Mouse (Mus musculus) limb, embryonic 14.5 days (tissue): ENCODE measurements at regions not wholly inside any gene's neighbourhood (a gene's known extent, or its start where the extent isn't known, plus 50 kb on each side); places are given as distances from the start of the nearest gene placed in this dataset.

Experiments
- ATAC-seq: fragments of 200-750 bp; cut with Nextera tagmentation; 2 replicates; pipeline ENCODE4 v1.8.0; 2017; ENCODE audit warnings: low read depth, moderate number of reproducible peaks, moderate TSS enrichment; ENCODE audit not compliant: low FRiP score
- DNase-seq: peaks from one replicate; pipeline ENCODE4 v3.0.0-alpha.2; 2015; ENCODE audit warnings: low spot score
- H3K27ac ChIP-seq: fragments of 300-500 bp; sonication (generic); replicated peaks from 2 replicates; pipeline ENCODE4 v1.5.1; 2014; ENCODE audit warnings: low read depth, mild to moderate bottlenecking, low read length, moderate library complexity, mixed read lengths
- H3K27me3 ChIP-seq: fragments of 300-500 bp; sonication (generic); 2 replicates; pipeline ENCODE4 v1.6.1; 2014; ENCODE audit warnings: low read length, mixed read lengths; ENCODE audit not compliant: control insufficient read depth, insufficient read depth
- H3K36me3 ChIP-seq: fragments of 300-500 bp; sonication (generic); 2 replicates; pipeline ENCODE4 v1.6.1; 2014; ENCODE audit warnings: mild to moderate bottlenecking, low read length, moderate library complexity, mixed read lengths; ENCODE audit not compliant: control insufficient read depth, insufficient read depth
- H3K4me1 ChIP-seq: fragments of 300-500 bp; sonication (generic); 2 replicates; pipeline ENCODE4 v1.6.1; 2014; ENCODE audit warnings: antibody characterized with exemption, low read length, mixed read lengths; ENCODE audit not compliant: control insufficient read depth, insufficient read depth
- H3K4me2 ChIP-seq: fragments of 300-500 bp; sonication (generic); replicated peaks from 2 replicates; pipeline ENCODE4 v1.6.1; 2014; ENCODE audit warnings: low read depth, mild to moderate bottlenecking, low read length, moderate library complexity; ENCODE audit not compliant: severe bottlenecking
- H3K4me3 ChIP-seq: fragments of 300-500 bp; sonication (generic); replicated peaks from 2 replicates; pipeline ENCODE4 v1.5.1; 2014; ENCODE audit warnings: low read length
- H3K9ac ChIP-seq: fragments of 300-500 bp; sonication (generic); 2 replicates; pipeline ENCODE4 v1.6.1; 2014; ENCODE audit warnings: mild to moderate bottlenecking, low read depth, low read length, moderate library complexity; ENCODE audit not compliant: severe bottlenecking
- H3K9me3 ChIP-seq: fragments of 300-500 bp; sonication (generic); 2 replicates; pipeline ENCODE4 v1.6.1; 2016; ENCODE audit warnings: low read length; ENCODE audit not compliant: control insufficient read depth
- POLR2A ChIP-seq: fragments of 200-500 bp; IDR thresholded peaks from 2 replicates; pipeline ENCODE4 v1.8.0; 2012; ENCODE audit warnings: inconsistent platforms, mild to moderate bottlenecking, moderate library complexity, borderline replicate concordance; ENCODE audit not compliant: insufficient read depth, insufficient read length; ENCODE audit errors: extremely low read depth
- WGBS: fragments of 180-500 bp; shearing (Covaris S2); extraction: QIAGEN DNeasy Blood & Tissue Kit; methylation state at CpG from one replicate; pipeline ENCODE4 v1.1.7; 2014; 5-methylcytosine and 5-hydroxymethylcytosine counted together

DNA sequence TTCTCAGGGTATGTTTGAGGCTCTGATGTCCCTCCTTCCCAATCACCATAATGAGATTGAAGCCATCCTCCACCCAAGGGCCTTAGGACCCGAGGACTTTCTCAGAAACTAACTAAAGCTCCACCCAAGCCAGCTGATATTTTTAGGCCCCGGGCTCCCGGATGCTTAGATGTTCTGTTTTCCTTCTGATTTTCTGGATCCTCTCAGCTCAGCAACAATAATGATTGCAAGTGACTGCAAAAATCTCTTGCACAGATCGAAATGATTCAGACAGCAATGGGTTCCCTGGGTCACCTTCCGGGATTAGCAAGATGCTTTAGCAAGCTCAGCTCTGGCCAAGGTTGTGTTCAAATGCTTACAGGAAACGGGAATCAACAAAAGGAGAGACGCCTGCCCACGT, 168.1 kb upstream of the Serp2 start:
- no peaks in the 10 kb centered on the region for H3K36me3 ChIP-seq

DNA sequence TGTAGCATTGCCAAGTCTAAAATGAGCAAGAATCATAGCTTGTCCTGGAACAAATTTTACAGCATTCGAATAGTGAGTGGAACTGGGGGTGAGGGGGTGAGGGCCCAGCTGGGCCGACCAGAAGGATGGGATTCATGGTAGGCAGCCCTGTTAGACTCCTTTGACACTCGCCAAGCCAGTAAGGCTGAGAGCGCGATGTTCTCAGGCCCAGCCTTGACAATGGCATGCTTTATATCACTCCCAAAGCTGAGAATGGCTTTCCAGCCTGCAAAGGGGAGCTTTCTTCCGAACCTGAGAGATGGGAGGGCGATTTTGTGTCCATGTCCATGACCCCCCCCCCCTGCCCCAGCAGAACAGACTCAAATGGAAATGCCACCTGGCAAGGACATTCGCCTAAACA, 167.7 kb upstream of the Serp2 start:
- Histone ChIP-seq H3K9me3 (no peaks in the 10 kb centered on the region), H3K4me2 (no peak overlapping the region), H3K4me3 (no peak overlapping the region), H3K27me3 (no peaks in the 10 kb centered on the region), H3K27ac (no peak overlapping the region), H3K4me1 (peaks cover 5% of the 10 kb centered on the region), H3K9ac (no peak overlapping the region), H3K36me3 (no peaks in the 10 kb centered on the region)
- 81% methylated on average over 8 of the region's 8 CpGs for WGBS
- DNase-seq = no peak
- TF ChIP-seq POLR2A = no peak
- no peak for ATAC-seq

More for the DNA sequence above, 168.1 kb upstream of the Serp2 start:
- no peak overlapping the region for H3K27ac ChIP-seq
- TF ChIP-seq POLR2A = no peak
- H3K4me2 ChIP-seq = no peak overlapping the region
- no peaks in the 10 kb centered on the region for H3K9me3 ChIP-seq
- H3K27me3 ChIP-seq = no peaks in the 10 kb centered on the region
- 80% methylated on average over 8 of the region's 8 CpGs for WGBS
- ATAC-seq (no peak), DNase-seq (no peak)
- peaks cover 5% of the 10 kb centered on the region for H3K4me1 ChIP-seq
- H3K9ac ChIP-seq = no peak overlapping the region
- no peak overlapping the region for H3K4me3 ChIP-seq

DNA sequence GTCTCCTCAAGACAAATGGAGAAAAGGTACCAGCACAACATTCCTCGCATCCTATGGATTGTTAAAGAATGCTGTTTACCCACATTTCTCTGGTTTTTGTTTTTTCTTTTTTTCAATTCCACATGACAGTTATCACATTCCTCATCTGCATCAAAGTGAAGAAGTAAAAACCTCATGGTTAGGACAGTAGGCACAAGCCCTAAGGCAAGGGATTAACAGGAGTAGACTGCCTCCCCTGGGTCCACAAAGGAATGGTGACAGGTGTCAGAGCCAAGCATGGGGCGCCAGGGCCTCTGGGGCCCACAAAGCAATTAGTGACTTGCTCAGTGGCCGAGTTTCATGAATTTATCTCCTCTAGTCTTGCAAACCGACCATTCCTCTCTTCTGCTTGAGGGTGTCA, 166.9 kb upstream of the Serp2 start:
- H3K9ac ChIP-seq = no peak overlapping the region
- no peak overlapping the region for H3K4me2 ChIP-seq
- no peak for TF ChIP-seq POLR2A
- DNase-seq (no peak), ATAC-seq (no peak)
- H3K4me3 ChIP-seq = no peak overlapping the region
- no peak overlapping the region for H3K27ac ChIP-seq
- H3K9me3 ChIP-seq = no peaks in the 10 kb centered on the region
- no peaks in the 10 kb centered on the region for H3K27me3 ChIP-seq
- 50% methylated on average over 4 of the region's 4 CpGs for WGBS
- H3K4me1 ChIP-seq = peaks cover 5% of the 10 kb centered on the region
- H3K36me3 ChIP-seq = no peaks in the 10 kb centered on the region

DNA sequence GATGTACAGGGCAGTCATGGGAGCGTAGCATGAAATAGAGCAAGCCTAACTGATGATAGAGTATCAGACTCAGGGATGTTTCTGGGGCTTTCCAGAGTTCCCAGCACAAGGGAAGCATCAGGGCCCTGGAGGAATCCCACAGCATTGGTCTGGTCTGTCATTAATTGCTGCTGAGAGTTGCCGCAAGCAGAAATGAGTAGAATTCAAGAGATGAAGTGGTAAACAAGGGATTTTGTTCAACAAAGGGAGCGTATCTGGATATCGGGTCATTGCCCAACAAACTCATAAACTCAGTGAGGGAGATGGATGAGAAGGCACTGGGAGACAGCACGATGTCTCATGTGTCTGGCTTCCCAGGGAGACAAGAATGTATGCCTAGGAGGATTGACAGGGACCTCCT, 165.6 kb upstream of the Serp2 start:
- H3K9ac ChIP-seq = no peak overlapping the region
- no peak overlapping the region for H3K27ac ChIP-seq
- no peak for DNase-seq
- no peaks in the 10 kb centered on the region for H3K9me3 ChIP-seq
- H3K36me3 ChIP-seq = no peaks in the 10 kb centered on the region
- no peaks in the 10 kb centered on the region for H3K27me3 ChIP-seq
- H3K4me1 ChIP-seq = peaks cover 5% of the 10 kb centered on the region
- TF ChIP-seq POLR2A = no peak
- no peak for ATAC-seq
- no peak overlapping the region for H3K4me2 ChIP-seq
- no peak overlapping the region for H3K4me3 ChIP-seq
- WGBS = 91% methylated on average over 5 of the region's 5 CpGs

DNA sequence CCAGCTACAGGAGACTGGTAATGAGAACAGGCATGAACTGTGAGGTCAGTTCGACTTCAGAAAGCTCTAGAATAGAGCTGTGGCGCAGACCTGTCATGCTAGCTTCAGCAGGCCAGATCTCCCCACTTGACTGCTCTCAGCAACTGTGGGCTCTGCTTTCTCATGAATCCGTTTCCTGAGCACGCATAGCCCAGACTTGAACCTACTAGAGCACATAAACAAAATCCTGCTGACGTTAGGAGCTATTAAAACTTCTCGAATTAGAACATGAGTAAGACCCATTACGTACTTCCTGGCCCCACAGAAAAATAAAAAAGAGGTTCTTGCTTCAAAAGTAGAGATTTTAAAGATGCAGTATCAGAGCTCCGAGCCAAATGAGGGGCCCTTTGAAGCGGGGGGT, 165.1 kb upstream of the Serp2 start:
- Histone ChIP-seq H3K27ac (no peak overlapping the region), H3K36me3 (no peaks in the 10 kb centered on the region), H3K4me2 (no peak overlapping the region), H3K27me3 (no peaks in the 10 kb centered on the region), H3K4me3 (no peak overlapping the region), H3K4me1 (peaks cover 5% of the 10 kb centered on the region), H3K9ac (no peak overlapping the region), H3K9me3 (no peaks in the 10 kb centered on the region)
- DNase-seq (no peak), ATAC-seq (no peak)
- WGBS = 62% methylated on average over 9 of the region's 9 CpGs
- TF ChIP-seq POLR2A = no peak

DNA sequence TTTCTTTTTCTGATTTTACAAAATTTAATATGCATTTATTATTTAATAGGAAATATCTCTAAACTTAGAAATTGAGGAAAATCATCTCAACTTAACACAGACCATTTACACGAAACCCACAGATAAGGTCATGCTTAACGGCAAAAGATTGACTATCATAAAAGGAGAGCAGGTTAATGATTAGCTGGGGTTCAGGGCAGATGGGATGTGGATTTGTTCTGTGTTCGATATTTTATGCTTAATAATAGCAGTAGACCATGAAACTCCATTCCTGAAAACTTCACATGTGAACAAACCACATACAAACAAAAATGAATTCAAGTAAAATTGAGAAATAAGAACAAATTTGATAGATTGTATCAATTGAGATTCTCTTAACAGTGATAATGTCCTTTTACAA, 160.4 kb upstream of the Serp2 start:
- Histone ChIP-seq H3K27me3 (no peaks in the 10 kb centered on the region), H3K27ac (no peak overlapping the region), H3K9ac (no peak overlapping the region), H3K4me1 (peaks cover 8% of the 10 kb centered on the region), H3K4me2 (no peak overlapping the region), H3K36me3 (no peaks in the 10 kb centered on the region), H3K4me3 (no peak overlapping the region), H3K9me3 (no peaks in the 10 kb centered on the region)
- ATAC-seq (no peak), DNase-seq (no peak)
- 91% methylated on average over 3 of the region's 3 CpGs for whole genome bisulfite sequencing
- TF ChIP-seq POLR2A = no peak
